Comparison of ENCODE assay signal across 9 mouse cellular contexts in the genomic region with DNA sequence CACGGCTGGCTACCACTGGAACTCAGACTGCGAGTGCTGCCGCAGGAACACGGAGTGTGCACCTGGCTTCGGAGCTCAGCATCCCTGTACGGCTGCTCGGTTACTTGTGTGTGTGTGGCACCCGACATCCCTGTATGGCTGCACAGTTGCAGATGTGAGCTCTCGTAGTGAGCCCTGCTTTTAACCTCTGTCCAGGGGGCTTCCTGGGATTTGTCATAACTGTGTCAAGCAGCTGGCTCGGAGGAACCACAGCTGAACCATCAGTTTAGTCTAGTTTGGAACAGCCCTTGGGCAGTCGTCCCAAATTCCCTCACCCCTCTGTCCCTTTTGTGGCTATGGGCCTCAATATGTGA. TPM values are rescaled to one million over a fixed set of nuclear protein-coding genes. Genes with fewer than 3 reads are reported as not detected.
DNase-seq lines count a peak whose midpoint lies in the region; ATAC-seq and TF ChIP-seq lines count a peak whose summit lies in the region.
"Had no signal": no experiment of that assay in that cellular context is flagged by ENCODE, and none has a peak within 500 bp of the region (broad histone marks: within the 10 kb centered on the region; RNA-seq: fewer than 3 reads in every experiment).

No protein-coding gene starts in this region.

- WGBS in kidney, embryonic 16.5 days: 51% methylated on average over 11 of the region's 11 CpGs
- 49% methylated on average over 11 of the region's 11 CpGs for WGBS in limb, embryonic 13.5 days

- TF ChIP-seq CTCF in G1E (IDR thresholded peaks at IDR 0.05; ENCODE audit: low read depth, low read length): no peak

- H3K4me1 ChIP-seq in kidney, embryonic 16.5 days (ENCODE audit: insufficient read depth, low read length): peaks cover 10% of the 10 kb centered on the region; the same call in 1 of the 2 replicates
- no peaks in the 10 kb centered on the region for H3K4me1 ChIP-seq in G1E (ENCODE audit: insufficient read depth, low read depth, low read length)
- peaks cover 20% of the 10 kb centered on the region for H3K4me1 ChIP-seq in limb, embryonic 13.5 days

- no peak overlapping the region for H3K9ac ChIP-seq in kidney, embryonic 16.5 days (replicated peaks; ENCODE audit: low read length)
- H3K9ac ChIP-seq in limb, embryonic 13.5 days: peak overlapping the region; percentile 31; the same call in 1 of the 2 replicates

- H3K4me2 ChIP-seq in kidney, embryonic 16.5 days (replicated peaks; ENCODE audit: low read depth, low read length): 0 out of 2 replicates have a peak overlapping the region, but pooled peaks have one; percentile 13
- H3K4me2 ChIP-seq in limb, embryonic 13.5 days (replicated peaks): peak overlapping the region; percentile 41

- no peak for DNase-seq in kidney, adult 11 months
- peak; percentile 18 for DNase-seq in 3134 (ENCODE audit: extremely low read depth, insufficient read length, low spot score)
- DNase-seq in G1E (ENCODE audit: low spot score): no peak
- DNase-seq in spleen, postnatal 4 days (ENCODE audit: low spot score in 2 of 2): no peak
- no peak for DNase-seq in adrenal gland, adult 18-20 months (ENCODE audit: low spot score in 2 of 2)
- DNase-seq: thymus, postnatal 14 days had no signal

- no peak overlapping the region for H3K4me3 ChIP-seq in kidney, embryonic 16.5 days (ENCODE audit: low read length)
- 0 out of 2 replicates have a peak overlapping the region, but pooled peaks have one; percentile 6 for H3K4me3 ChIP-seq in G1E (ENCODE audit: low read depth, low read length)
- H3K4me3 ChIP-seq in limb, embryonic 13.5 days: no peak overlapping the region

- ATAC-seq in kidney, embryonic 16.5 days (ENCODE audit: low FRiP score, low TSS enrichment): no peak; the same call in 1 of the 2 replicates
- ATAC-seq in G1E (ENCODE audit: extremely low read depth, insufficient number of reproducible peaks, low FRiP score, poor library complexity, severe bottlenecking): no peak
- peak; percentile 57; the same call in 1 of the 2 replicates for ATAC-seq in limb, embryonic 13.5 days (ENCODE audit: low FRiP score, low read depth)

- H3K27ac ChIP-seq in kidney, embryonic 16.5 days (ENCODE audit: low read length): no peak overlapping the region
- H3K27ac ChIP-seq in limb, embryonic 13.5 days: no peak overlapping the region

- H3K9me3 ChIP-seq in kidney, embryonic 16.5 days (ENCODE audit: low read length): no peaks in the 10 kb centered on the region
- no peaks in the 10 kb centered on the region for H3K9me3 ChIP-seq in G1E (replicated peaks)
- H3K9me3 ChIP-seq in limb, embryonic 13.5 days: no peaks in the 10 kb centered on the region

- H3K36me3 ChIP-seq in kidney, embryonic 16.5 days (ENCODE audit: insufficient read depth, low read length): no peaks in the 10 kb centered on the region
- no peaks in the 10 kb centered on the region for H3K36me3 ChIP-seq in G1E (replicated peaks)
- H3K36me3 ChIP-seq in limb, embryonic 13.5 days: no peaks in the 10 kb centered on the region

- H3K27me3 ChIP-seq in kidney, embryonic 16.5 days (ENCODE audit: insufficient read depth, low read length): no peaks in the 10 kb centered on the region
- H3K27me3 ChIP-seq in G1E (ENCODE audit: insufficient read depth, low read length): peaks cover 6% of the 10 kb centered on the region; the same call in 1 of the 2 replicates
- H3K27me3 ChIP-seq in limb, embryonic 13.5 days: no peaks in the 10 kb centered on the region

RNA-seq across cellular contexts. Expression of gene Tnfrsf11a, which starts 33.2 kb away (rescaled TPM):
- 1.3 and 1.4 TPM in 2 replicates for polyA plus RNA-seq in kidney, embryonic 16.5 days (2015; fragmentation: Nextera tagmentation; extraction: Ambion mirVana)
- total RNA-seq in G1E (2014; fragmentation: Nextera tagmentation): not detected in 2 replicates
- total RNA-seq in G1E (2017): 0.11 and 0.46 TPM in 2 replicates
- not detected in 2 replicates for polyA plus RNA-seq in G1E (2012)
- 0.75 and 0.98 TPM in 2 replicates for polyA plus RNA-seq in limb, embryonic 13.5 days (2015; fragmentation: Nextera tagmentation; extraction: Ambion mirVana)
- 1 to 10 TPM; 2.6 to 3.3 TPM for total RNA-seq in adrenal gland, adult 18-20 months (2021)
- total RNA-seq: MEL had no signal
